Mouse (Mus musculus): Measurements from ENCODE around the gene Olfr221.

Gene Olfr221

GRCm38 (mm10) chr14:51997483-51997882 lies 44.8 kb downstream of the Olfr221 start:
- DNase-seq, result no peak

- no peak for DNase-seq
Observed at GRCm38 (mm10) chr14:51996866-51997265, 45.4 kb downstream of the Olfr221 start.

- DNase-seq, result no peak
Observed at GRCm38 (mm10) chr14:51996231-51996841, 45.9 kb downstream of the Olfr221 start.

GRCm38 (mm10) chr14:51995219-51995871 lies 46.9 kb downstream of the Olfr221 start:
- no peak for DNase-seq

- DNase-seq, result no peak
Observed at GRCm38 (mm10) chr14:51994453-51994852, 47.8 kb downstream of the Olfr221 start.

- DNase-seq, result no peak
Observed at GRCm38 (mm10) chr14:51989461-51989970, 52.7 kb downstream of the Olfr221 start.

- DNase-seq, result no peak
Observed at GRCm38 (mm10) chr14:51988731-51989130, 53.5 kb downstream of the Olfr221 start.

GRCm38 (mm10) chr14:51987177-51987576 lies 55.1 kb downstream of the Olfr221 start:
- no peak for DNase-seq

GRCm38 (mm10) chr14:51986153-51986505 lies 56.1 kb downstream of the Olfr221 start:
- no peak for DNase-seq

GRCm38 (mm10) chr14:51985301-51986152 lies 56.7 kb downstream of the Olfr221 start:
- DNase-seq, result peak; percentile 72 to 78

- peak; percentile 58 to 74 for DNase-seq
Observed at GRCm38 (mm10) chr14:51984247-51985231, 57.7 kb downstream of the Olfr221 start, which contains the start of gene Arhgef40. Gene Arhgef40 (plus strand): TSS chr14:51984719.

Data from lung, adult 18-20 months (tissue).